Mouse (Mus musculus) forebrain, embryonic 16.5 days (tissue): ENCODE measurements around the gene Olfm2. TPM values are rescaled to one million over a fixed set of nuclear protein-coding genes. Genes with fewer than 3 reads are reported as not detected.
A peak's percentile ranks its signal among the peaks of the same experiment; 100 is the strongest.

Source experiments
- ATAC-seq: fragments of 200-750 bp; cut with Nextera tagmentation; 2 replicates; pipeline ENCODE4 v1.8.0; 2017; ENCODE audit warnings: mild to moderate bottlenecking, moderate library complexity
- H3K27ac ChIP-seq: fragments of 300-500 bp; sonication (generic); 2 replicates; pipeline ENCODE4 v1.5.1; 2014; ENCODE audit warnings: low read length, control low read depth
- H3K27me3 ChIP-seq: fragments of 300-500 bp; sonication (generic); replicated peaks from 2 replicates; pipeline ENCODE4 v1.6.1; 2014; ENCODE audit warnings: low read length; ENCODE audit not compliant: control insufficient read depth, insufficient read depth
- H3K36me3 ChIP-seq: fragments of 300-500 bp; sonication (generic); 2 replicates; pipeline ENCODE4 v1.6.1; 2014; ENCODE audit not compliant: control insufficient read depth, insufficient read depth
- H3K4me1 ChIP-seq: fragments of 300-500 bp; sonication (generic); replicated peaks from 2 replicates; pipeline ENCODE4 v1.6.1; 2014; ENCODE audit warnings: low read length; ENCODE audit not compliant: control insufficient read depth, insufficient read depth
- H3K4me2 ChIP-seq: fragments of 300-500 bp; sonication (generic); 2 replicates; pipeline ENCODE4 v1.6.1; 2014; ENCODE audit warnings: mild to moderate bottlenecking, low read length, control low read depth
- H3K4me3 ChIP-seq: fragments of 300-500 bp; sonication (generic); replicated peaks from 2 replicates; pipeline ENCODE4 v1.5.1; 2014; ENCODE audit warnings: mild to moderate bottlenecking, low read length, control low read depth
- H3K9ac ChIP-seq: fragments of 300-500 bp; sonication (generic); replicated peaks from 2 replicates; pipeline ENCODE4 v1.6.1; 2014; ENCODE audit warnings: low read depth, low read length, control low read depth
- H3K9me3 ChIP-seq: fragments of 300-500 bp; sonication (generic); 2 replicates; pipeline ENCODE4 v1.6.1; 2016; ENCODE audit warnings: low read length; ENCODE audit not compliant: control insufficient read depth
- WGBS: fragments of 180-500 bp; shearing (Covaris S2); extraction: QIAGEN DNeasy Blood & Tissue Kit; methylation state at CpG from one replicate; pipeline ENCODE4 v1.1.7; 2014; 5-methylcytosine and 5-hydroxymethylcytosine counted together
- polyA plus RNA-seq: library from polyadenylated mRNA; unstranded; fragments of >200 nt; fragmentation: Nextera tagmentation; extraction: Ambion mirVana; gene quantifications from 2 replicates; pipeline ENCODE4 v1.2.1, GENCODE M21; 2015

The Olfm2 gene
- polyA plus RNA-seq, 1 experiment from 2014 or later = 173 TPM

- Histone ChIP-seq H3K9me3 (no peaks in the 10 kb centered on the region), H3K27ac (no peak overlapping the region; the same call in 1 of the 2 replicates), H3K36me3 (no peaks in the 10 kb centered on the region), H3K4me3 (no peak overlapping the region), H3K4me1 (peaks cover 13% of the 10 kb centered on the region), H3K9ac (no peak overlapping the region), H3K4me2 (no peak overlapping the region), H3K27me3 (no peaks in the 10 kb centered on the region)
- 21% methylated on average over 7 of the region's 7 CpGs for WGBS
- peak; percentile 61; the same call in 1 of the 2 replicates for ATAC-seq
These were observed 16.2 kb upstream of the Olfm2 start for GRCm38 (mm10) chr9:20762197-20762961.

- Histone ChIP-seq H3K27ac (no peak overlapping the region), H3K9me3 (no peaks in the 10 kb centered on the region), H3K4me2 (no peak overlapping the region), H3K4me1 (peaks cover 13% of the 10 kb centered on the region), H3K4me3 (no peak overlapping the region), H3K9ac (no peak overlapping the region), H3K36me3 (no peaks in the 10 kb centered on the region), H3K27me3 (no peaks in the 10 kb centered on the region)
- WGBS = 70% methylated on average over 3 of the region's 3 CpGs
- ATAC-seq = no peak
These were observed 15.2 kb upstream of the Olfm2 start for GRCm38 (mm10) chr9:20761388-20761787.

GRCm38 (mm10) chr9:20760813-20761212 is 14.7 kb upstream of the Olfm2 start:
- Histone ChIP-seq H3K4me1 (peaks cover 13% of the 10 kb centered on the region), H3K4me3 (no peak overlapping the region), H3K27me3 (no peaks in the 10 kb centered on the region), H3K36me3 (no peaks in the 10 kb centered on the region), H3K27ac (no peak overlapping the region), H3K9ac (no peak overlapping the region), H3K4me2 (no peak overlapping the region), H3K9me3 (no peaks in the 10 kb centered on the region)
- no peak for ATAC-seq
- 74% methylated on average over 12 of the region's 12 CpGs for WGBS

GRCm38 (mm10) chr9:20758896-20759295 is 12.7 kb upstream of the Olfm2 start:
- H3K9me3 ChIP-seq = no peaks in the 10 kb centered on the region
- no peaks in the 10 kb centered on the region for H3K36me3 ChIP-seq
- H3K27ac ChIP-seq = no peak overlapping the region
- H3K27me3 ChIP-seq = no peaks in the 10 kb centered on the region
- no peak overlapping the region for H3K4me3 ChIP-seq
- no peak for ATAC-seq
- H3K4me2 ChIP-seq = no peak overlapping the region
- H3K9ac ChIP-seq = no peak overlapping the region
- peaks cover 13% of the 10 kb centered on the region for H3K4me1 ChIP-seq
- WGBS = 89% methylated on average over 6 of the region's 6 CpGs

DNA sequence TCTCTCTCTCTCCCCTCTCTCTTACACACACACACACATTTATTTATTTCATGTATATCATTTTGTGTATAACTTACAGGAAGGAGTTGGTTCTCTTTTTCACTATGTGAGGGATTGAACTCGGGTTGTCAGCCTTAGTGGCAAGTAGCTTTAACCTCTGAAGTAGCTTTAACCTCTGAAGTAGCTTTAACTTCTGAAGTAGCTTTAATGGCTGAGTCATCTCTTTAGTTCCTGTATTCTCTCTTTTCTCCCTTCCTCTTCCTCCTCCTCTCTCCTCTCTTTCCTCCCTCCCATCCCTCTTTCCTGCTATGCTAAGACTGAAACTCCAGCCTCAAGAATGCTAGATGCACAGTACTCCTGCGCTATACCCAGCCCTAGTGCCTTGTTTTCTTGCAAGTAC is 12.1 kb upstream of the Olfm2 start:
- no peak overlapping the region for H3K27ac ChIP-seq
- H3K9ac ChIP-seq = no peak overlapping the region
- no peaks in the 10 kb centered on the region for H3K9me3 ChIP-seq
- WGBS = 66% methylated on average over 2 of the region's 2 CpGs
- H3K4me1 ChIP-seq = peaks cover 13% of the 10 kb centered on the region
- no peaks in the 10 kb centered on the region for H3K27me3 ChIP-seq
- ATAC-seq = no peak
- H3K4me2 ChIP-seq = no peak overlapping the region
- no peaks in the 10 kb centered on the region for H3K36me3 ChIP-seq
- no peak overlapping the region for H3K4me3 ChIP-seq

DNA sequence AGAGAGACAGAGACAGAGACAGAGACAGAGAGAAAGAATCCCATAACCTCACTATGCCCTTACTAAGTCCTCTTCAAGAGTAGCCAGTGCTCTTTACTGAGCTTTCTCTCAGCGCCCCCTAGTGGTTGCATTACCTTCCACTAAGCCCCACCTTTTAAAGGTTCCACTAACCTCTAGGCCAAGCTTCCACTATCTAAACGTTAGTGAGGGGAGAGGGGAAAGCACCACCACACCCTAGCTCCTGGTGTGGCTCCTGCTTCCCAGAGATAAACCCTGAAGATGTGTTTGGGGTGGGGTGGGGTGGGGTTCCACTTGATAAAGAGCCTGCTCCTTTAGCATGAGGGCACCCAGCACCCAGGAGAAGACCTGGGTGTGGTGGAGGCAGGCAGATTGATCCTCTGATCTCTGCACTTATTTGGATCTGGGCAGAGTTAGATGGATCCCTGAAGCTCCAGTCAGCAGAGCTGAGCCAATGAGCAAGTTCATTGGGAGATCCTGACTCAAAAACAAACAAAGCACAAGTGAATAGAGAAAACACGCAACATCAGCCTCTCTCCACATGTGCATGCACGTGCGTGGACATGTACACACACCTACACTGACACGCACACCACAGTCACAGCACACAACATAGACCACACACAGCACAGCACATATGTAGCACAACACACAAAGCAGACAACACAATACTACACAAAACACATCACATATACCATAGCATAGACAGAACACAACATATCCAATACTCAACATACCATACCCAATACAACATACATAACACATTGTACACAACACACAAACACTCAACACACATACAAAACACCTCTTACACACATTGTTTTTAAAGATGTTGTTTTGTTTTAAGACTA is 11.2 kb upstream of the Olfm2 start:
- Histone ChIP-seq H3K27me3 (no peaks in the 10 kb centered on the region), H3K4me2 (no peak overlapping the region), H3K4me1 (peaks cover 5% of the 10 kb centered on the region), H3K36me3 (no peaks in the 10 kb centered on the region), H3K27ac (no peak overlapping the region), H3K4me3 (no peak overlapping the region), H3K9me3 (no peaks in the 10 kb centered on the region), H3K9ac (no peak overlapping the region)
- WGBS = 60% methylated on average over 6 of the region's 6 CpGs
- ATAC-seq = peak; percentile 24; the same call in 1 of the 2 replicates

GRCm38 (mm10) chr9:20756081-20756700 is 10.0 kb upstream of the Olfm2 start:
- Histone ChIP-seq H3K4me3 (no peak overlapping the region), H3K27ac (no peak overlapping the region), H3K9me3 (no peaks in the 10 kb centered on the region), H3K4me1 (no peaks in the 10 kb centered on the region), H3K4me2 (no peak overlapping the region), H3K27me3 (no peaks in the 10 kb centered on the region), H3K9ac (no peak overlapping the region), H3K36me3 (no peaks in the 10 kb centered on the region)
- WGBS = 91% methylated on average over 4 of the region's 4 CpGs
- ATAC-seq = no peak

GRCm38 (mm10) chr9:20754335-20754734 is 8.2 kb upstream of the Olfm2 start:
- Histone ChIP-seq H3K27me3 (no peaks in the 10 kb centered on the region), H3K4me2 (no peak overlapping the region), H3K4me3 (no peak overlapping the region), H3K4me1 (no peaks in the 10 kb centered on the region), H3K9me3 (no peaks in the 10 kb centered on the region), H3K36me3 (no peaks in the 10 kb centered on the region), H3K9ac (no peak overlapping the region), H3K27ac (no peak overlapping the region)
- ATAC-seq = no peak
- WGBS = 89% methylated on average over 2 of the region's 2 CpGs

GRCm38 (mm10) chr9:20751477-20752029 is 5.4 kb upstream of the Olfm2 start:
- peaks cover 3% of the 10 kb centered on the region; the same call in 1 of the 2 replicates for H3K4me1 ChIP-seq
- no peaks in the 10 kb centered on the region for H3K9me3 ChIP-seq
- no peaks in the 10 kb centered on the region for H3K36me3 ChIP-seq
- no peak overlapping the region for H3K27ac ChIP-seq
- no peaks in the 10 kb centered on the region for H3K27me3 ChIP-seq
- ATAC-seq = peak; percentile 55
- no peak overlapping the region for H3K4me2 ChIP-seq
- H3K4me3 ChIP-seq = no peak overlapping the region
- 58% methylated on average over 6 of the region's 6 CpGs for whole genome bisulfite sequencing
- no peak overlapping the region for H3K9ac ChIP-seq
